Mouse (Mus musculus): ENCODE measurements around the gene Tmem38a.

Tmem38a gene

GRCm38 (mm10) chr8:72571611-72572473 lies at the start of gene Tmem38a:
TSS of gene Tmem38a (plus strand) at chr8:72572055.
- peak; percentile 31 for DNase-seq (ENCODE audit: low spot score)

DNA sequence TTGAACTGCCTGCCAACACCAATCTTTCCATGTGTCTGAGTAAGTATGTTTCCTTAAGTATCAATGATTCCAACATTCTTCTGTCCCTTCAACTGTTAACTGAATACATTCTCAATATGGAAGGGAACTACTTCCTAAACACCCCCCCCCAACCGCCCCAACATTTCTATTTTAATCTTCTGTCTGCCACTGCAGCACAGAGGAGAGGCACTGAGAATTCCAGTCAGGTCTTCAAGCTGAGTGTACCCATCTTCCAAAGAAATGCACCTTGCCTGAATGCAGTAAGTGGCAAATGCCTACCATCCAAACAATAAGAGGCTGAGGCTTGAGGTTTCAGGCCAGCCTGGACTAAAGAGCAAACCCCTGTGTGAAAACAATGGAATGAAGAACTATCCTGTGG lies 39.8 kb upstream of the Tmem38a start:
- DNase-seq (ENCODE audit: low spot score): no peak

GRCm38 (mm10) chr8:72534888-72535287 lies 37.0 kb upstream of the Tmem38a start:
- no peak for DNase-seq (ENCODE audit: low spot score)

DNA sequence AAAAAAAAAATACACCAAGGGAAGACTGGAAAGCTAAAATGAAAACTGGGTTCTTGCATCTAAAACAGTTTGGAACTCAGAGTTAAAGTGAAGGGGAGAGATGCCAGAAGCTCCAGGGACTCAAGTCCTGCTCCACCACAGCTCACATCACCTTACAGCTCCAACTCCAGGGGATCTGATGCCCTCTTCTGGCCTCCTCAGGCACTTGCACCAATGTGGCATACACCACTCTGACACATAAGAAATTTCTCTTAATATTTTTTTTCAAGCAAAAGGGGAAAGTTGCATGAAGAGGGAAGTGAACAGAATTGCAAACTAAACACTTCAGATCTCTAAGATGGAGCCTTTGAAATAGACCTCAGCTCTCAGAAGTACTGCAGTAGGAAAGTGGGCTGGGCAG lies 32.6 kb upstream of the Tmem38a start:
- DNase-seq (ENCODE audit: low spot score): peak; percentile 24

- peak; percentile 30 for DNase-seq (ENCODE audit: low spot score)
Measured at GRCm38 (mm10) chr8:72547122-72547801, 24.6 kb upstream of the Tmem38a start.

GRCm38 (mm10) chr8:72547802-72548643 lies 23.8 kb upstream of the Tmem38a start, which contains the start of gene Med26:
TSS of gene Med26 (minus strand) at chr8:72548270.
- peak; percentile 98 for DNase-seq (ENCODE audit: low spot score)

GRCm38 (mm10) chr8:72548644-72549313 lies 23.1 kb upstream of the Tmem38a start:
- DNase-seq (ENCODE audit: low spot score): peak; percentile 15

DNA sequence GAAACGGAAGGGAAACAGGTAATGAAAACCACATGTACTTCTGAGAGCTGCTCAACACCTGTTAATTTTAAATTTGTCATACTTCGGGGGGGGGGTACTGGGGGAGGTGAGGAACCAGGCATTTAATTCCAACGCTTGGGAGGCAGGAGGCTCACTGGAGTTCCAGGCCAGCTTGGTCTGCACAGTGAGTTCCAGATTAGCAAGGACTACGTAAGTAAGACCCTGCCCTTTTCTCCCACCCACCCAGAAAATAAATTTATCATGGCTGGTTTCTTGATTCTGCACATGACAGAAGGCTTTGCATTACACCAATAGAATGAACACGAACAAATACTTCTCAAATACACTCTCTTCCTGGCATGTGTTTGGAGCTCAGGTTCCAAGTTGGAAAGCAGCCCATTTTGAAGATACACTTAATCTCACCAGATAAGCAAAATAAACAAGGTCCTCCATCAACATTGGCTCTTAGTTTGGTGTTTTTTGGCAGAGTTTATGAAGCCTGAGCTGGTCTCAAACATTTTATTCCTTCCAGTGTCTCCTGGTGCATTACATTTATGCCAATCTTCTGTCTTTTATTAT lies 22.5 kb upstream of the Tmem38a start:
- no peak for DNase-seq (ENCODE audit: low spot score)

DNA sequence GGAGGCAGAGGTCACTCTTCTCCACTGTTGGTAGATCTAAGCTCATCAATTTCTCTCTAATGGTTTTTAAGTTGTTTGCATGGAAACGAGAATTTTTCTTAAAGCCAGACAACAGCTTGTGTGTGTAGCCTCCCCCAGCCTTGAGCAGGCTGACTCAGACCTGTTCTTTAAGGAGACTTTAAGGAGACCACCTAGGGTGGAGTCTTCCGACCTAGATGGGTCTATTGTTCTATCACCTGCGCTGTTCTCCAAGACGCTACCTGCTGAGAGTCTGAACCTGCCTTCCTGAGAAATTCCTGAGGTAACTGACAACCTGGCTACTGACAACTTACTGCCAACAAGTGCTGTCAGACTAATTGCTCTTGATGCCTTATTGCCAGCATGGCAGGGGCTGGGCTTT lies 16.1 kb upstream of the Tmem38a start:
- DNase-seq (ENCODE audit: low spot score): no peak

GRCm38 (mm10) chr8:72561111-72561689 lies 10.7 kb upstream of the Tmem38a start:
- no peak for DNase-seq (ENCODE audit: low spot score)

GRCm38 (mm10) chr8:72565970-72566369 lies 5.9 kb upstream of the Tmem38a start:
- no peak for DNase-seq (ENCODE audit: low spot score)

DNA sequence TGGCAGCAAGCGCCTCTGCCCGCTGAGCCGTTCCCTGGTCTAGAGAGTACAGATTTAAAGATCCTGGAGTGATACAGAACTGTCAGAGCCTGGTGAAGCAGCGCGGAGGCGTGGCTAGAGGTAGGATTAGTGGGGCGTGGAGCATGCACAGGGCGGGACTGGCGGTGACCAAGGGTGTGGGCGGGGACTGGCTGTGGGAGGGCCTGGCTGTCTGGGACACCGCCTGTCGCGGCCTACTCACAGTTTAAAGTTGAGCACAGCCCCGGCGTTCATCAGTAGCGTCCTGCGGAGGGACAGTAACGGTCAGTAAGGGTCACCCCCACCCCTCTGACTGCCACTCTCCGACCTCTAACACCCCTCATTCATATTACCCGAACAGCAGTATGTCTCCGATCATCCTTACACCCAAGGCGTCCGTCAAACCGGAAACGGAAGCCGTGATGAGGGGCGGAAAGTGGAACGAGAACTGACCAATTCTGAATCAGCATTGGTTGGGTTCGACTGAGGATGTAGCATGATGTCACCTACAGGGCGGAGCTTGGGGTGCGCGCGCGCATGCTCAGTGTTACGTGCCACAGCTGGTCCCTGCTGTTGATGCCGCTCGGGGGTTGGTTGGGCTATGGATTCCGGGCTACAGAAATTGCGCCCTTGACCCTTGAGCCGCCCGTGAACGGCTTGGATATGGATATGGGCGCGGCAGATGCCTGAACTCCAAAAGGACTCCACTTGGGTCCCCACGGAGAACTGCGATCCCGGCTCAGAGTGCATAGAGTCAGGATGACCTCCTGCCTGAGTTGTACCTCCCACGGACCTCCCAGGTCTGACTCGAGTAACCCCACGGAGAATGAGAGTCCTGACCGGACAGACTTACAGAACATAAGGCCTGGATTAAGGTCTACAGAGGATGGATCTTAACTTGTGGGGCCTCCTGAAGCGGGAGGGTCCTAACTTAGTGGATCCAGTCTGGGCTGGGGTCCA lies 933 bp upstream of the Tmem38a start, which contains the start of gene Smim7:
Smim7 (minus strand) TSS at position 456 of the 978 bp plus-strand sequence.
- peak; percentile 98 for DNase-seq (ENCODE audit: low spot score)

DNA sequence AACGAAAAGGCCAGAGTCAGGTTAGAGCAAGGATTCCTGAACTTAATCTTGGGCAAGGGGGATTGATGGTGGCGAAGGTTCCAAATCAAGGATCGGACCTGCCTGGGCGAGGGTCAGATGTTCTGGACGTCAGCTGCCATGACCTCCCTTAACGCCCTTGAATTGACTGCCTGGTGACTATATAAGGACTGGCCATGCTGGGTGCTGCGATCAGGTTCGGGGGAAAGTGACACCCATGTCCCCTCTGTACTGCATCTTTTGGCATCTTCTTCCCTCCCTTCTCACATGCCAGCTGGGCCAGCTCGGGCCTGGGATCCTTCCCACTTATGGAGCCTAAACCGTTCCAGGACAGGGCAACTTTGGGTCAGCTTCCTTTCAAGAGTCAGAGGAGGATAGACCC lies 652 bp downstream of the Tmem38a start:
- no peak for DNase-seq (ENCODE audit: low spot score)

DNA sequence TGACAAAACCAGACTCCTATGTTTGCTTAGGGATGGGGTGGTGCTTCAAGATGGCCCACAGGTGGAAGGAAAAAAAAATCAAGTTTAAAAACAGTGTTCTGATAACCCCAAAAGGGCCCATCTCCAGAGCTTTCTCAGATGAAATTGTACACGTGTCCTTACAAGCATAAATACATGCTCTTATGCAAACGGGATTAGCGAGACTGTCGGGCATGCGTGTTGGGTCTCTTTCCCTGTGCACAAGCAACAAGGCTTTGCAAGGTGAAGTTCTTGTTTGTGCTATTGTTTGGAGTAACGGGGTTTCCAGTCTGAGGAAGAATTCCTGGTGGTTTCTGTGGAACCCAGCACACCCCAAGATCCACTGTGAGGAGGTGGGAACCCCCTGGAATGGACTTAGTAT lies 1.6 kb downstream of the Tmem38a start:
- no peak for DNase-seq (ENCODE audit: low spot score)

DNA sequence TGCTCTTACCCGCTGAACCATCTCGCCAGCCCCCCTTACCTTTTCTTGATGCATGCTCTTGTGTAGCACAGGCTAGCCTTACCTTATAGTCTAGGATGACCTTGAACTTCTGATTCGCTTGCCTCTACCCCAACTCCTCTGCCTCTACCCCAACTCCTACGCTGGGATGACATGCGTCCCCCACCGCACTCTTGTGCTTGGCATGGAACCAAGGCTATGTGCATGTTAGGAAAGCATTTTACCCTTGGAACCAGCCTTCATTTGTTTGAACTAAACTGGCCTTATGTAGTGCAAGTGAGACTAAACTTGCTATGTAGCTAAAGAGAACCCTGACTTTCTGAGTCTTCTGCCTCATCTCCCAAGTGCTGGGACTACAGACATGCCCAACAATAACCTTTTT lies 4.1 kb downstream of the Tmem38a start:
- no peak for DNase-seq (ENCODE audit: low spot score)

GRCm38 (mm10) chr8:72577266-72577665 lies 5.4 kb downstream of the Tmem38a start:
- no peak for DNase-seq (ENCODE audit: low spot score)

- DNase-seq (ENCODE audit: low spot score): no peak
Measured at GRCm38 (mm10) chr8:72577941-72578340, 6.1 kb downstream of the Tmem38a start.

DNA sequence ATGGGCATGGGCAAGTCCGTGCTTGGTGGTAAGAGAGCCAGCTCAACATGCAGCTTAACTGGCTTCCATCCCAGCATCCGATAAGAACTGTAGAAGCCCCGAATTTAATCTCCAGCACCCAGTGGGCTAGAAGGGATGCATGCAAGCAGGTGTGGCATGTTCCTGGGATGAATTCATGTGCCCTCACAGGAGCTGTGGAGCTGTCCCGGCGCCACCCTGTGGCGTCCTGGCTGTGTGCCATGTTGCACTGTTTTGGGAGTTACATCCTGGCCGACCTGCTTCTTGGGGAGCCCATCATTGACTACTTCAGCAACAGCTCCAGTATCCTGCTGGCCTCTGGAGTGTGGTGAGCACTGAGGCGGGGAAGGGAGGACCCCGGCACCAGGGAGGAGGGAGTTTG lies 7.5 kb downstream of the Tmem38a start:
- no peak for DNase-seq (ENCODE audit: low spot score)

DNA sequence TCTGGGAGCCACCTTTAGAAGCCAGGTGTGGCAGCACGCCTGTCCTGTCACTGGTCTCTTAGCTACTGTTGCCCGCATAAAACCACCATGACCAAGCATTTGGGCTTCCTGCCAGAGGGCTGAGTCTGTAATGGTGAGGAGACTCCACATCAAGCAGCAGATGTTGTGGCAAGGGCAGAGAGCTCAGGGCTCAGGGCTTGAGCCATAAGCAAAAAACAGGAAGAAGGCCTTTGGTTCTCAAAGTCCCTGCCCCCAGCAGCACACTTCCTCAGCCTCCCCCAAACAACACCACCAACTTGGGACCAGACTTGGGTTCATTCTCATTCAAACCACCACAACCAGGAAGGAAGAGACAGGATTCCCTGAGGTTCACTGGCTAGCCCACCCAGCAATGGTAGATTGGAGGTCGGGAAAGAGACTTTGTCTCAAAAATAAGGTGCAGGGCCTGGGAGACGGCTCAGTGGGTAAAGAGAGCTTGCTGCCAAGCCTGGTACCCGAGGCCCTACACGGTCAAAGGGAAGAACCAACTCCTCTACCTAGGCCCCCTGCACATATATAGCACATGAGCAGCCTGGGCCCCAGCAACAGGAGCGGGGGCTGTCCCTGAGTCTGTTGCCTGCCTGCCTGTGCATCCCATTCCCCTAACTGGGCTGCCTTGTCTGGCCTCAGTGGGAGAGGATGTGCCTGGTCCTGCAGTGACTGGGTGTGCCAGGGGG lies 11.4 kb downstream of the Tmem38a start:
- DNase-seq (ENCODE audit: low spot score): no peak
